Mouse (Mus musculus): ENCODE data around the gene Pi4kb. TPM values are rescaled to one million over a fixed set of nuclear protein-coding genes. Genes with fewer than 3 reads are reported as not detected.
"Not testable (repeated sequence)": the region's sequence is repeated elsewhere in the genome, so short reads cannot be mapped to it uniquely, and the experiment has no call there.

The Pi4kb gene
- polyA plus RNA-seq, 1 experiment from 2014 or later, result 25.7 TPM

DNA sequence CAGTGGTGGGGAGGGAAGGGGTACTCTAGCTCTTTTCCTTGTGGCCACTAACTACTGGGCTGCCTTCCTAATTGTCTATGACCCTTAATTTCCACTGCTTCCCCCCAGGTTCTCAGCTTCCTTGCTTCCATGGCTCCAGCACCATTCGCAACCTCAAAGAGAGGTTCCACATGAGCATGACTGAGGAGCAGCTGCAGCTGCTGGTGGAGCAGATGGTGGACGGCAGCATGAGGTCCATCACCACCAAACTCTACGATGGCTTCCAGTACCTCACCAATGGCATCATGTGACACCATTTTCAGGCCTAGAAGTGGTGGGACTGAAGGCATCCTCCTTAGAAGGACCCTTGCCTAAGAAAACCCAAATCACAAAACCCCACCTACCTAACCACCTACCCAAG, 31.1 kb downstream of the Pi4kb start:
- no peak for ATAC-seq (ENCODE audit: low FRiP score, low read depth)
- H3K9ac ChIP-seq (replicated peaks), result no peak overlapping the region
- no peak overlapping the region for H3K4me2 ChIP-seq (replicated peaks)
- H3K4me3 ChIP-seq, result no peak overlapping the region
- H3K27ac ChIP-seq (replicated peaks), result no peak overlapping the region; the same call in 1 of the 2 replicates
- 90% methylated on average over 3 of the region's 3 CpGs for WGBS
- no peaks in the 10 kb centered on the region for H3K9me3 ChIP-seq
- H3K36me3 ChIP-seq, result peaks cover 90% of the 10 kb centered on the region
- peaks cover 17% of the 10 kb centered on the region for H3K4me1 ChIP-seq
- no peaks in the 10 kb centered on the region for H3K27me3 ChIP-seq

DNA sequence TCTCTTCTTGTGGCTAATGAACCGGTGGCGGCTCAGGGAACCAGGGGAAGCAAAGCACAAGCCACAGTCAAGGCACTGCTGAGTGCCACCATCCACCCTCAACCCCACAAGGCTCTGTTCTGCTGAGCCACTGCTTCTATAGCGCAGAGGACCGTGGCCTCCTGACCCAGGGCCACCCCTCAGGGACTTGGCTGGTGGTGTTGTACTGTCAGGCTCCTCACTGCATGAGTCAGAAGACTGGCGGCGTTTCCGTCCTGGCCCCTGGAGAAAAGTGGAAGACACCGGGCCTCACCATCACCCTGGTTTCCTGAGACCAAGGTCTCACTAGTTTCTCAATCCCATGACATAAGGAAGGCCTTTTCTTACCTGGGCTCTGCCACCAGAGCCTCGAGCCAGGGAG, 33.2 kb downstream of the Pi4kb start:
- Histone ChIP-seq H3K27me3 (no peaks in the 10 kb centered on the region), H3K9ac (replicated peaks) (no peak overlapping the region), H3K27ac (replicated peaks) (peak overlapping the region; percentile 56; the same call in 1 of the 2 replicates), H3K4me1 (peaks cover 12% of the 10 kb centered on the region), H3K4me3 (no peak overlapping the region), H3K4me2 (replicated peaks) (no peak overlapping the region), H3K36me3 (peaks cover 89% of the 10 kb centered on the region), H3K9me3 (no peaks in the 10 kb centered on the region)
- ATAC-seq (ENCODE audit: low FRiP score, low read depth), result no peak
- WGBS, result 75% methylated on average over 9 of the region's 9 CpGs

DNA sequence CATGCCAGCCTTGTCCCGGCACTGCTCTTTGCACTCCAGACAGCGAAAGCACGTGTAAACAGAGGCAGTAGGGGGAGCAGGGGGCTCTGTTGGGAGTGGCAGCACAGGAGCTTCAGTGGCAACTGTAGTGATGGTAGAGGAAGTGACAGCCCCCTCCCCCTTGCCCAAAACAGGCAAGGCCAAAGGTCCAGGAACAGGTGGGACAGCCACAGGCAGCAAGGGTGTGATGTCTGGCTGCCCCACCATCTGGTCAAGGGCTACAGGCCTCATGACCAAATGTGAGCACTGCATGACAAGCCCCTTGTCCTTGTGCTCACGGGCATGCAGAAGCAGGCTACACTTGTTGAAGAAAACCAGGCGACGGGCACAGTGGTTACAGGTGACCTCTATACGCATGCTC, 35.9 kb downstream of the Pi4kb start:
- H3K27me3 ChIP-seq, result no peaks in the 10 kb centered on the region
- 87% methylated on average over 7 of the region's 7 CpGs for WGBS
- no peak for ATAC-seq (ENCODE audit: low FRiP score, low read depth)
- H3K4me2 ChIP-seq (replicated peaks), result no peak overlapping the region
- no peak overlapping the region; the same call in 1 of the 2 replicates for H3K9ac ChIP-seq (replicated peaks)
- H3K4me1 ChIP-seq, result peaks cover 28% of the 10 kb centered on the region
- peaks cover 64% of the 10 kb centered on the region for H3K36me3 ChIP-seq
- no peak overlapping the region for H3K4me3 ChIP-seq
- no peak overlapping the region for H3K27ac ChIP-seq (replicated peaks)
- H3K9me3 ChIP-seq, result no peaks in the 10 kb centered on the region

DNA sequence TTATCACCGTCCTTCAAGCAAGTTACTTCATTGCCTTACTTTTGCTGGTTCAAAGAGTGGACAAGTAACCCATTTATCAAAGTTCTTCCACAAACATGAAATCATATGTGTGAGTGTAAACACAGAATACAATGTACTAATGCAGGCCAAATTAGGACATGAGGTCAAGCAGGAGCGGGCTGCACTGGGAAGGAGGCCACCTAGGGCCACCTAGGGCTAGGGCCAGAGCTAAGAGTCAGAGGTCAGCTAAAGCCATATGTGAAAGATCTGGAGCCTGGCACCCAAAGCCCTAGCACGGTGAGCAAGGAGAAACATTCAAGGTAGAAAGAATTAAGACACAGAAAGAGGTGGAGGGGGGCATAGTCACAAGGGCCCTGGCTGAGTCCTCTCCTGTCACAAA, 38.5 kb downstream of the Pi4kb start:
- Histone ChIP-seq H3K9ac (replicated peaks) (no peak overlapping the region), H3K36me3 (peaks cover 43% of the 10 kb centered on the region), H3K4me1 (peaks cover 26% of the 10 kb centered on the region), H3K4me3 (peak overlapping the region; percentile 88; the same call in 1 of the 2 replicates), H3K27ac (replicated peaks) (no peak overlapping the region), H3K27me3 (no peaks in the 10 kb centered on the region), H3K4me2 (replicated peaks) (peak overlapping the region; percentile 95), H3K9me3 (no peaks in the 10 kb centered on the region)
- ATAC-seq (ENCODE audit: low FRiP score, low read depth), result no peak
- 87% methylated on average over 3 of the region's 3 CpGs for WGBS

DNA sequence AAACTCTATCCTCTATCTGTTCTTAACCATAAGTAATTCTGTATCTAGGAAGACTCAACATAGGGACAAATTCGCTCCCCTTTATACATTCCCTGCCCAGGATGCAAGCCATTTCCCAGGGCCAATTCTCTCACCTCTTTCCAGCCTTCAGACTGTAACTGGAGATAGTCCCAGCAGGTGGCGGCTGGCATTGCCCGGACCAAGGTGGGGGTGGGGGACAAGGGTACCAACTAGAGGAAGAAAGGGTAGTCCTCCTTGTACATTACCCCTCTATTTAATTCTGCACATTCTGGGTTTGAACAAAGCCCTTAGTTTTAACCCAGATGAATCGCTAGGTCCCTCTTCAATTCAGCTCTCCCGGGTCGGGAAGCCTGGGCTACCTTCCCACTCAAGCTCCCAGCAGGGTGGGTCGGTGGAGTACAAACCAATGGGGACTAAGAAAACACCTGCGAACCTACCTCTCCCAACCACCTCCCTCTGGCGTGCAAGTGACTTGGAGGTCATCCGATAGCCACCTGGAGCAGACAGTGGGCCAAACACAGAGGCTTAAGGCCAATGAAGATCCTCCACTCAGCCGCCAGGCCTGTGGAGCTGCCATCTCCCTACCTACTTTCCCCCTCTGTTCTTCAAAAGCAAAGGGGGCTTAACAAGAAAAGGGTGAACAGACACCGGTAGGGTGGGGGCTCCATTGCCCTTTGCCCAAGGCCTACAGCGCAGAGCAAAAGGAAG, 39.3 kb downstream of the Pi4kb start:
- H3K27me3 ChIP-seq, result no peaks in the 10 kb centered on the region
- H3K4me3 ChIP-seq, result peak overlapping the region; percentile 88
- H3K9me3 ChIP-seq, result no peaks in the 10 kb centered on the region
- H3K27ac ChIP-seq (replicated peaks), result peak overlapping the region; percentile 77; the same call in 1 of the 2 replicates
- 12% methylated on average over 13 of the region's 13 CpGs for WGBS
- H3K4me2 ChIP-seq (replicated peaks), result peak overlapping the region; percentile 95
- H3K9ac ChIP-seq (replicated peaks), result peak overlapping the region; percentile 87
- H3K36me3 ChIP-seq, result peaks cover 34% of the 10 kb centered on the region
- H3K4me1 ChIP-seq, result peaks cover 26% of the 10 kb centered on the region
- ATAC-seq (ENCODE audit: low FRiP score, low read depth), result no peak

DNA sequence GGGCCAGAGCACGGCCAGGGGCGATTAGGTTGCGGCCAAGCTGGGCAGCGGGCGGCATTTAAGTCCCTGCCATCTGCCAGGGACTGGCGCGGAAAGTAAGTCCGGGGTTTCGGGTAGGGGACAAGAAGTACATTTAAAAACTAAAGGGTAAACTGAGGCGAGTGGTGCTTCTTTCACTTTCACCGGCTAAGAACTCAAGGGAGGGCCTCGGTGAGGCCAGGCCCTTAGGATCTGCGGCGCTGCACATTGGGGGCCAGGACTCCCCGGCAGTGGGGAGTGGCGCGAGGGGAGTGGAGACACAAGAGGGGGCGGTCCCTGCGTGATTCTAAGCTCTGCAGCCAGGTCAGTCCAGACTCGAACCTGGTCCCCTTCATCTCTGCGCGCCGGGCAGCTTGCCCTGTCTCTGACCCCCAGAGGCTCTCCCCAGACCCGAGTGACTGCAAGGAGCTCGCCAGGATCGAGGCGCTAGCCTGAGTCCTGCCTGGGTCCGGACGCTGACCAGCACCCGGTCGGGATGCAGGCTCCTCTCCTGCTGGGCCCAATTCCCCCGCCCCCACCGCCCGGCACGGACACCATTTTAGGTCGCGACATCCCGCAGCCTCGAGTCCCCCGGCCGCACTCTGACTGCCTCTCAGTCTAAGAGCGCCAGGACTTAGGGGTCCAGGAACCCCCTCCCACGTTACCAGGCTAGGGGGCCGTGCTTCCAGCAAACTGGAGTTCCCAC, 40.1 kb downstream of the Pi4kb start:
- Histone ChIP-seq H3K4me1 (peaks cover 26% of the 10 kb centered on the region), H3K27me3 (no peaks in the 10 kb centered on the region), H3K9ac (replicated peaks) (peak overlapping the region; percentile 87), H3K4me2 (replicated peaks) (peak overlapping the region; percentile 95), H3K36me3 (peaks cover 26% of the 10 kb centered on the region), H3K4me3 (peak overlapping the region; percentile 88), H3K9me3 (no peaks in the 10 kb centered on the region), H3K27ac (replicated peaks) (peak overlapping the region; percentile 77)
- ATAC-seq (ENCODE audit: low FRiP score, low read depth), result peak; percentile 7
- under 1% methylated on average over 44 of the region's 44 CpGs for WGBS

DNA sequence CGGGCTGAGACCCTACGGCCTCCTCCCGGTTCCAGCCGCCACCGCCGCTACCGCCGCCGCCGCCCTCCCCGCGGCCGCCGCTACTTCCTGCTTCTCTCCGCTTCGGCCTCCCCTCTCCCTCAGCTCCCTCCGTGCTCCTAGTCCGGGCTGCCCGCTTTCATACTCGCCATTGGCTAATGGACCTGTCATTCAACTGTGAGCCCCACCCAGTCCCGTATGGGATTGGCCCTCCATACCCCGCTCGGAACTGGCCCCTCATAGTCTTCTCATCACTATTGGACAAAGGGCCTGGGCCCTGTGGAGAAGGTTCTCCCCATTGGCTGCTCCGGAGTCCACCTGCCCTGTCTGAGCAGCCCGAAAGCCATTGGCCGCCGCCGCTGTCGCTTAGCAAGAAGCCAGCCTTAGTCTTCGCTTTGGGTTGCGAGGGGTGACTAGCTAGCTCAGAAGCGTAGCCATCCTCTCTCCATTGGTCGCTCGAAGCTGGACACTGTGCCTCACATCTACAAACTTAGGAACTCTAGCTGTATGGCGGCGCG, 40.9 kb downstream of the Pi4kb start, which contains the start of gene Zfp687:
Zfp687 (minus strand) TSS at position 112 of the 536 bp plus-strand sequence.
- H3K4me1 ChIP-seq, result peaks cover 26% of the 10 kb centered on the region
- peak; percentile 99 for ATAC-seq (ENCODE audit: low FRiP score, low read depth)
- peak within 1 kb of the TSS; percentile 88 for H3K27ac ChIP-seq (replicated peaks)
- H3K36me3 ChIP-seq, result peaks cover 21% of the 10 kb centered on the region
- H3K9me3 ChIP-seq, result no peaks in the 10 kb centered on the region
- no peaks in the 10 kb centered on the region for H3K27me3 ChIP-seq
- peak within 1 kb of the TSS; percentile 88 for H3K4me3 ChIP-seq
- WGBS, result under 1% methylated on average over 29 of the region's 37 CpGs
- H3K4me2 ChIP-seq (replicated peaks), result peak within 1 kb of the TSS; percentile 95
- H3K9ac ChIP-seq (replicated peaks), result peak within 1 kb of the TSS; percentile 87

DNA sequence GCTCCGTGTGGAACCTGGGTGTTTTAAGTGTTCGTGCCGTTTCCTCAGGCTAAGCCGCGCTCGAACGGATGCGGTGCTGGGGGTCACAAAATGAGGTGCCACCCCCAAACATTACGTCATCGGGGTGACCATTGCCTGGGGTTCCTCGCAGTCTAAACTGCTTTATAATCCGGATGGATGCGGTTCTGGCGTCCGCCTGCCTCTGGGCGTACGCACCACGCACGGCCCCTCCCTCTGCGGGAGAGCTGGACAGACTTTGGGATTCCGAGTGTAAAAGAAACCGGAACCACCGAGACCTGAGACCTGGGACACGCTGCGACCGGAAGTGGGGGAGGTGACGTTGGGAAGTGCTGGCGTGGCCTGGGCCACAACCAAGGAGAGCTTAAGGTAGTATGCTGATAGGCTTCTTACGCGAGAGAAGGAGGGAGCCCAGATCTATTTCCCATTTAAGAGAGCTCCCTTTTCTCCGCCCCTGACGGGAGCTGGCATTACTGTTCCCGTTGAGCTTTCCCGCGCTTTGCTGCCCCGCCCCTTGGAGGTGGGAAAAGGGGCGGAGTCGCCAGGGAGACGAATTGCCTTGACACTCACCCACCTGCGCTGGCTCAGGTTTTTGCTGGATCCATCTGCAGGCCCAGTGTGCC, 41.5 kb downstream of the Pi4kb start:
- WGBS, result under 1% methylated on average over 40 of the region's 40 CpGs
- peak; percentile 57 for ATAC-seq (ENCODE audit: low FRiP score, low read depth)
- peaks cover 26% of the 10 kb centered on the region for H3K4me1 ChIP-seq
- no peaks in the 10 kb centered on the region for H3K27me3 ChIP-seq
- no peaks in the 10 kb centered on the region for H3K9me3 ChIP-seq
- H3K4me2 ChIP-seq (replicated peaks), result peak overlapping the region; percentile 84
- peaks cover 17% of the 10 kb centered on the region for H3K36me3 ChIP-seq
- H3K9ac ChIP-seq (replicated peaks), result peak overlapping the region; percentile 59
- H3K27ac ChIP-seq (replicated peaks), result peak overlapping the region; percentile 88
- H3K4me3 ChIP-seq, result peak overlapping the region; percentile 88

DNA sequence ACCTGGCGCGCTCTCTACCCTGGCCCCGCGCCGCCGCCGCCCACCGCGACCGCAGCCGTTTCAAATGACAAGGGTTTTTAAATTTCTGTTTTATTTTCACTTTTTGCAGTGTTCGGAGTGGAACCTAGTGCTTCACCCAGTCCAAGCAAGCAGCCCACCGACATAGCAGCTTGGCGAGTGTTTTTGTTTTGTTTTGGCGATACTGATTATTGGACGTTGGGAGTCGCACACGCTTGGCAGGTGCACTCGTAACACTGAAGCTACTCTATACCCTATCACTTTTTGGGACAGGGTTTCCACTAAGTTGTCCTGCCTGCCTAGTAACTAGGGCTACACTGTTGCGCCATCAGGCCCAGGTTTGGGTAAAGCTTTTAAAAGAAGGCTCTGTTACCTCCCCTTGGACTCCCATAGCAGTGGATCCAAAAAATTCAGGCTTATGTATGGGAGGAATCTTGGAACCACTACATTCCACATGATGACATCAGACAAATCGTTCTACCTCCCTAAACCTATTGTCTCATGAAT, 42.1 kb downstream of the Pi4kb start:
- Histone ChIP-seq H3K9me3 (no peaks in the 10 kb centered on the region), H3K4me2 (replicated peaks) (peak overlapping the region; percentile 84), H3K27me3 (no peaks in the 10 kb centered on the region), H3K4me1 (peaks cover 26% of the 10 kb centered on the region), H3K36me3 (peaks cover 11% of the 10 kb centered on the region), H3K4me3 (peak overlapping the region; percentile 88), H3K27ac (replicated peaks) (peak overlapping the region; percentile 88), H3K9ac (replicated peaks) (peak overlapping the region; percentile 59)
- no peak for ATAC-seq (ENCODE audit: low FRiP score, low read depth)
- WGBS, result 6% methylated on average over 21 of the region's 21 CpGs

DNA sequence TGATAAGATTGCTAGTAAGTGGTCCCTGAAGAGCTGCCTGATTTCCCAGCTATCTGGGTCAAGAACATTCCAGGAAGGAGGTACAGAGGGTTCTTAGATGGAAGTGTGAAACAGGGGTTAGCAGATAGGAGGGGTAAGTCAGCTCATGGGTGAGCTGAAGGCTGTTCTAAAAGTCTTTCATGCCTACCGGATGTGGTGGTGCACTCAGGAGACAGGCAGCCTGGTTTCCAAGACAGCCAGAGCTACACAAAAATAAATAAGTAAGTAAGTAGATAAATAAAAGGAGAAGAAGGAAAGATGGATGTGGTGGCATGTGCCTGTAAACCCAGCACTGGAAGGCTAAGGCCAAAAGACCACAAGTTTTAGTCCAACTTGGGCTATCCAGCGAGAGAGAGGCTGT, 44.2 kb downstream of the Pi4kb start:
- Histone ChIP-seq H3K9me3 (no peaks in the 10 kb centered on the region), H3K36me3 (0 out of 2 replicates have a peak, but pooled peaks cover 4% of the 10 kb centered on the region), H3K4me2 (replicated peaks) (no peak overlapping the region), H3K4me1 (peaks cover 17% of the 10 kb centered on the region), H3K27ac (replicated peaks) (no peak overlapping the region), H3K9ac (replicated peaks) (no peak overlapping the region), H3K27me3 (no peaks in the 10 kb centered on the region), H3K4me3 (no peak overlapping the region)
- ATAC-seq (ENCODE audit: low FRiP score, low read depth), result no peak
- WGBS, result 85% methylated on average over 2 of the region's 2 CpGs

DNA sequence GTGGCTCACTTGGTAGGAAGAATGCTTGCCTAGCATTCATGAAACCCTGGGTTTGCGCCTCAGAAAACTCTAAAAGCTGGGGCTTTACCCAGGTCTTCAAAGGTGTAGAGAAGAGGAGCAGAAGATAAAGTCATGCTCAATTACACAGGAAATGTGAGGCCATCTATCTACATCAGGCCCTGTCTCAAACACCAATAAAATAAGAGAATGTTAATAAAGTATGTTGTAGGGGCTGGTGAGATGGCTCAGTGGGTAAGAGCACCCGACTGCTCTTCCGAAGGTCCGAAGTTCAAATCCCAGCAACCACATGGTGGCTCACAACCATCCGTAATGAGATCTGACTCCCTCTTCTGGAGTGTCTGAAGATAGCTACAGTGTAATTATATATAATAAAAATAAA, 46.4 kb downstream of the Pi4kb start:
- not testable (repeated sequence) for H3K4me2 ChIP-seq (replicated peaks); H3K9me3 ChIP-seq; H3K9ac ChIP-seq (replicated peaks); ATAC-seq (ENCODE audit: low FRiP score, low read depth); H3K36me3 ChIP-seq; H3K4me3 ChIP-seq; H3K27ac ChIP-seq (replicated peaks); H3K27me3 ChIP-seq
- WGBS, result 97% methylated on average over 5 of the region's 5 CpGs
- peaks cover 14% of the 10 kb centered on the region for H3K4me1 ChIP-seq
